Mouse (Mus musculus): ENCODE data around the gene Gucy2g.
"Not testable (repeated sequence)": the region's sequence is repeated elsewhere in the genome, so short reads cannot be mapped to it uniquely, and the experiment has no call there.

The Gucy2g gene

DNA sequence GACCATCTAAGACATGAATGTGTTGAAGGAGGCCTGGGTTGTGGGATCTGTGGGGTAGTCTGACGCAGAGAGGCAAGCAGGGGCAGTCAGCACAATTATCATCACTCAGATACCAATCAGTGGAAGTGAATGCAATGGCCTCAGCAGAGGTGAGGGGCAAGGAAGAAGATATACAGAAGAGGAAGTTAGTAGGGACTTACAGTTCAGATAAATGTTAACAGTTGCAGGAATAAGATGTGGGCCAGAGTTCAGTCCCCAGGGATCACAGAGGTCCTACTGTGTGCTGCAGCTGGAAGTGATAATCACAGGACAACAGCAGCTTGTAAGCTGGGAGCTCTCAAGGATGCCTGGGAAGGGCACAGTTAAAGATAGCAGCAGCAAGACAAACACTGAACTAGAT lies 76.9 kb downstream of the Gucy2g start:
- no peak for DNase-seq (ENCODE audit: low spot score in 2 of 2)

GRCm38 (mm10) chr19:55162271-55162670 lies 78.8 kb downstream of the Gucy2g start:
- no peak for DNase-seq (ENCODE audit: low spot score in 2 of 2)

DNA sequence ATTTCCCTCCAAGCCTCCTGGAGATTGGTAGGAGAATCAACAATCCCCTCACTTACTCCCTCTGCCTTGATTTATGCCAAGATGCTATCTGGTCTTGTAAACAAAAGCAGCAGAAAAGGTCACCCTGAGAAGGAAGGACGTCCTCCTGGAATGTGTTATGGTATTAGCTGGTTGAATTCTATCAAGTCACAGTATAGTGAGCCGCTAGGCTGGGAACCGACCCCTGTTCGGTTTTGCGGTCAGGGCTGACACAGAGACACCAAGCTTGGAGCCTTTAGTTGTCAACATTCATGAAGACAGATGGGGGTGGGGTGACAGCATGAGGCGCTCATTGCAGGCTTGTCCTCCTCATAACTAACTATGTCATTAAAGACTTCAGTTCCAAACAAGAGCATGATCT lies 81.2 kb downstream of the Gucy2g start:
- no peak for DNase-seq (ENCODE audit: low spot score in 2 of 2)

DNA sequence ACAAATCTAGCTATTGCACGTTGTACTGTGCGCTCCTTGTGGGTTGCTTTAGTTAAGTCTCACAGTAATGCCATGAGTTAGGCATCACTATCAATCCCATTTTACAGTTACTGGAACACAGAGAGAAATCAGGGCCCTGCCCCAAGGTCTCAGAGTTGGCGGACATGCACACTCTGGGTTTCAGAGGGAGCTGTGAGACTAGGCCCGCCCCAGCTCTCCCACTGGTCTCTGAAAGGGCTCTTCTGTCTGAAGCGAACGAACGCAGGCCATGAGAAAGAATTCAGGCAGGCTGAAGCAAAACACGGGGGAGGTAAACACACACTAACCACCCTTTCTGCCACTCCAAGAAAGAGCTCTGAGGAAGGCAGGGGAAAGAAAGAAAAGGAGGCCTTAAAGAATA lies 82.4 kb downstream of the Gucy2g start:
- no peak for DNase-seq (ENCODE audit: low spot score in 2 of 2)

DNA sequence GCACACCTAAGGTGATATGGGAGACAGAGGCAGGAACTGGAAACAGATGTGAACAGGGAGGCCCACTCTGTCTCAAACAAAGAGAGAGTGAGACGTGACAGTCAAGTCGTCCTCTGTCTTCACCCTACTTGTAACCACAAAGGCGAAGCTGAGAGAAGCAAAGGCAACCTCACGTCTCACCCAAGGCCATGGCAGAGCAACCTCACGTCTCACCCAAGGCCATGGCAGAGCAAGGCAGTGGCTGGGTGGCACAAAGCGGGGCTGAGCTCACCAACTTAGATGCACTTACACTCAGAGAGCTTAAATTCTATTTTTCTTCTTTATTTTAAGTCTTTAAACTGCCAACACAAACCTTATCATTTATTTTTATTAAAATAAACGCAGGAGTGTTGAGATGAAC lies 84.0 kb downstream of the Gucy2g start:
- no peak for DNase-seq (ENCODE audit: low spot score in 2 of 2)

DNA sequence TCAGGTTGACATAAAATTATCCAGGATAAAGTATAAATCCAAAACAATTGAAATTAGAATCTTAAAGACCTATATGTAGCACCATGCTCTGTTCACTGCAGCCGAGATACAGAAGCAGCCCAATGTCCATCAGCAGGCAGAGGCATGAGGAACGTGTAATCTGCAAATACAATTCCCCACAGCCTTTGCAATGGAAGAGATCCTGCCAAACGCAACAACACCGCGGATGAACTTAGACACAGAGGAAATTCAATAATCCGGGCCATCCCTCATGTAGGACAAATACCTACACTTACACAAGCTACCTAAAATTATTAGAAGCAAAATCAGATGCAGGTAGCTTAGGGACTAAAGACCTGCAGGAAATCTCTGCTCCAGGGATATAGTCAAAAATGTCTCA lies 88.1 kb downstream of the Gucy2g start:
- DNase-seq (ENCODE audit: low spot score in 2 of 2), result no peak

- not testable (repeated sequence) for DNase-seq (ENCODE audit: low spot score in 2 of 2)
These were observed 88.8 kb downstream of the Gucy2g start for GRCm38 (mm10) chr19:55152274-55152673.

DNA sequence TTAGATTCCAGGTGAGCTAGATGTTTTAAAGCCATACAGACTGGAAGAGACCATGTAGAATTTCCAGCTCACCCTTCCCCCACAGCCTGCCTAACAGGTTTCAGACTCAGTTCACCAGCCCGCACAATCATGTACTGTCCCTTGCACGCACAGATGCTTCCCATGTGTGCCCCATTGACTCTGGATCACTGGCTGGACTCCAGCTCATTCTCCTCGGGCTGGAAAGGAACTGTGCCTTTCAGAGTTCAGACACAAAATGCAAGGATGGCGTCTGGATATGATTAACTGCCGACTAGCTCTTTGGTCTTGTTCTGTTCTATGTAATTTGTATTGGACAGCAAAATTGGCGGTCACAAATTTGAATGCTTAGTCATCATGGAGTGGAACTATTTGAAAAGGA lies 91.4 kb downstream of the Gucy2g start:
- no peak for DNase-seq (ENCODE audit: low spot score in 2 of 2)

- DNase-seq (ENCODE audit: low spot score in 2 of 2), result no peak
These were observed 92.9 kb downstream of the Gucy2g start for GRCm38 (mm10) chr19:55148109-55148508.
